Mouse (Mus musculus): ENCODE measurements around the gene Abcb8.

DNA sequence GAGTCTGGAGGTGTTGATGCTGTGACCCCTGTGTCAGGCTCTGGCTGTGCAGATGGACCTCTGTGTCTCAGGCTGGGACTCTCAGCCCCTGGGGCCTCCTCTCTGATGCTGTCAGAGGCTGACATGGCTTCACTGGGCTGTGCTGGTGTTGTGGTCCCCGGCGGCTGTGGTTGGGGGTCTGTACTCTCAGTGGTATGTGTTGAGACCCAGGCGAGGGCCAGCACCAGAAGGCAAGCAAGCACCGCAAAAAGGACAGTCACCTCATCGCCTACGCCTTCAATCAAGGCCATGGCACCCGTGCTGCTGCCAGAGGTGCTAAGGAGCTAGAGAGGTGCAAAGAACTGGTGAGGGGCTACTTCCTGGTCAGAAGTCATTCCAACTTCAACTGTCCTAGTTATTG is 53.2 kb downstream of the Abcb8 start:
- TF ChIP-seq EP300 (IDR thresholded peaks at IDR 0.05; ENCODE audit: low read depth in 1 of 2, low read length in 2 of 2), result no peak
- no peak for TF ChIP-seq ZKSCAN1 (IDR thresholded peaks at IDR 0.05; ENCODE audit: low read depth, low read length)
